Mouse (Mus musculus): ENCODE results near the gene Dkc1.

Dkc1 gene

GRCm38 (mm10) chrX:75143124-75143555 is 47.5 kb downstream of the Dkc1 start:
- peak; percentile 35 for DNase-seq (ENCODE audit: low spot score)

DNA sequence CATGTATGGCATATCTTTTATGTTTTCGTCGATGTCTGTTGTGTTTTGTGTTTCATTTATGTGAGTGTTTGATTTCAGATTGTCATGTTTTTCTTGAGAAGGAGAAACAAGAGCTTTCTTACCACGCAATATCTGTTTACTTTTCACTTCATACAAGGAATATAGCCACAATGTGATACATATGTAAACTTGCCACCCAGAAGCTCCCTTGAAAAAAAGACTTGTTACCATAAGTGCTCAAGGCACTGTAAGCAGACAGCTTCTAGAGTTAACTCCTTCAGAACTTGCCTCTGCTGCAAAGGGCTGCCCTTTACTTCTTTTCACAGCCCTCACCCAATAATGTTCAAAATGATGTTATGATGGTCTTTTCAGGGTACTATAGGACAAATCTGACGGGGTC is 52.8 kb downstream of the Dkc1 start:
- DNase-seq (ENCODE audit: low spot score): no peak

- DNase-seq (ENCODE audit: low spot score): no peak
Measured at GRCm38 (mm10) chrX:75150304-75150703, 54.6 kb downstream of the Dkc1 start.

GRCm38 (mm10) chrX:75152249-75152648 is 56.6 kb downstream of the Dkc1 start:
- no peak for DNase-seq (ENCODE audit: low spot score)

DNA sequence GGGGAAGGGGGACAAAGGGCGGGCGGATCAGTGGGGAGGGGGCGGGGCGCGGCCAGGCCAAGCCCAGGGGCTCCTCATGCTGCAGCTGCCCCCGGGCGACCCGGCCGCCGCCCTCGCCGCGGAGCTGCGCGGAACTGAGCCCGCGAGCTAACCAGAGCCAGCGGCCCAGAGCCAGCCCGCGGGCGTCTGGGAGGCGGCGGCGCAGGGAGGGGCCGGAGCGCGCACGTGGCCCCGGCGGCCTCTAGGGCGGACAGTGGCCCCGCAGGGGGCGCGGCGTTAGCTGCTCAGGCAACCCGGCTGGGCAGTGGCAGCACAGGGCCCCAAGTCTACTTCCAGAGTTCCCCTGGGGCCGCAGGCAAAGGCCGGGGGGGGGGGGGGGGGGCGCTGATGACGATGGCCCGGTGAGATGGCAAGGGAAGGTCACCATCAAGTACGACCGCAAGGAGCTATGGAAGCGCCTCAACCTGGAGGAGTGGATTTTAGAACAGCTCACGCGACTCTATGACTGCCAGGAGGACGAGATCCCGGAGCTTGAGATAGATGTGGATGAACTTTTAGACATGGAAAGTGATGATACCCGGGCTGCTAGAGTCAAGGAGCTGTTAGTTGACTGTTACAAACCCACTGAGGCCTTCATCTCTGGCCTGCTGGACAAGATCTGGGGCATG is 60.1 kb downstream of the Dkc1 start:
- peak; percentile 15 for DNase-seq (ENCODE audit: low spot score)

Measured in T-cell, adult 2 months (primary cell).